Mouse (Mus musculus): ENCODE measurements at regions not wholly inside any gene's neighbourhood (a gene's known extent, or its start where the extent isn't known, plus 50 kb on each side); places are given as distances from the start of the nearest gene placed in this dataset.

GRCm38 (mm10) chr12:70633194-70633593 lies 180.3 kb downstream of the Tmx1 start:
- Histone ChIP-seq H3K4me1 (ENCODE audit: control insufficient read depth, insufficient read depth, low read length) (no peaks in the 10 kb centered on the region; the same call in 1 of the 2 replicates), H3K27me3 (ENCODE audit: control insufficient read depth, insufficient read depth, low read length) (no peaks in the 10 kb centered on the region), H3K79me2 (replicated peaks; ENCODE audit: control insufficient read depth, insufficient read depth, low read length) (no peaks in the 10 kb centered on the region), H3K36me3 (ENCODE audit: control insufficient read depth, insufficient read depth, low read length) (no peaks in the 10 kb centered on the region), H3K27ac (no peak overlapping the region), H3K4me3 (no peak overlapping the region), H3K9ac (ENCODE audit: low read depth, low read length) (no peak overlapping the region)
- no peak for DNase-seq
- intact Hi-C loops (cut with DNase I): no loop called here
- TF ChIP-seq POLR2A (IDR thresholded peaks at IDR 0.05; ENCODE audit: insufficient read depth, low read depth, low read length) (no peak), EP300 (IDR thresholded peaks at IDR 0.05; ENCODE audit: insufficient read depth, low read depth, low read length) (no peak), CTCF (IDR thresholded peaks at IDR 0.05) (no peak)
- 49% methylated on average over 4 of the region's 4 CpGs for WGBS

GRCm38 (mm10) chr12:70633622-70634365 lies 180.9 kb downstream of the Tmx1 start:
- no peak for TF ChIP-seq EP300 (IDR thresholded peaks at IDR 0.05; ENCODE audit: insufficient read depth, low read depth, low read length)
- H3K4me1 ChIP-seq (ENCODE audit: control insufficient read depth, insufficient read depth, low read length): no peaks in the 10 kb centered on the region; the same call in 1 of the 2 replicates
- DNase-seq: no peak
- H3K36me3 ChIP-seq (ENCODE audit: control insufficient read depth, insufficient read depth, low read length): no peaks in the 10 kb centered on the region
- 47% methylated on average over 13 of the region's 13 CpGs for WGBS
- H3K9ac ChIP-seq (ENCODE audit: low read depth, low read length): no peak overlapping the region
- intact Hi-C loops (cut with DNase I): no loop called here
- H3K79me2 ChIP-seq (replicated peaks; ENCODE audit: control insufficient read depth, insufficient read depth, low read length): no peaks in the 10 kb centered on the region
- no peaks in the 10 kb centered on the region for H3K27me3 ChIP-seq (ENCODE audit: control insufficient read depth, insufficient read depth, low read length)
- H3K27ac ChIP-seq: no peak overlapping the region
- no peak overlapping the region for H3K4me3 ChIP-seq

GRCm38 (mm10) chr12:70635997-70636396 lies 183.1 kb downstream of the Tmx1 start:
- H3K4me3 ChIP-seq: no peak overlapping the region
- no peaks in the 10 kb centered on the region for H3K79me2 ChIP-seq (replicated peaks; ENCODE audit: control insufficient read depth, insufficient read depth, low read length)
- 95% methylated on average over 7 of the region's 7 CpGs for WGBS
- no peak for DNase-seq
- no peaks in the 10 kb centered on the region; the same call in 1 of the 2 replicates for H3K4me1 ChIP-seq (ENCODE audit: control insufficient read depth, insufficient read depth, low read length)
- intact Hi-C loops (cut with DNase I): no loop called here
- no peaks in the 10 kb centered on the region for H3K36me3 ChIP-seq (ENCODE audit: control insufficient read depth, insufficient read depth, low read length)
- no peak for TF ChIP-seq POLR2A (IDR thresholded peaks at IDR 0.05; ENCODE audit: insufficient read depth, low read depth, low read length)
- TF ChIP-seq EP300 (IDR thresholded peaks at IDR 0.05; ENCODE audit: insufficient read depth, low read depth, low read length): no peak
- no peak for TF ChIP-seq CTCF (IDR thresholded peaks at IDR 0.05)
- H3K27ac ChIP-seq: no peak overlapping the region
- no peaks in the 10 kb centered on the region for H3K27me3 ChIP-seq (ENCODE audit: control insufficient read depth, insufficient read depth, low read length)
- no peak overlapping the region for H3K9ac ChIP-seq (ENCODE audit: low read depth, low read length)

- Histone ChIP-seq H3K9ac (ENCODE audit: low read depth, low read length) (no peak overlapping the region), H3K79me2 (replicated peaks; ENCODE audit: control insufficient read depth, insufficient read depth, low read length) (no peaks in the 10 kb centered on the region), H3K4me3 (no peak overlapping the region), H3K36me3 (ENCODE audit: control insufficient read depth, insufficient read depth, low read length) (no peaks in the 10 kb centered on the region), H3K4me1 (ENCODE audit: control insufficient read depth, insufficient read depth, low read length) (no peaks in the 10 kb centered on the region), H3K27ac (no peak overlapping the region), H3K27me3 (ENCODE audit: control insufficient read depth, insufficient read depth, low read length) (no peaks in the 10 kb centered on the region)
- WGBS: 73% methylated on average over 2 of the region's 2 CpGs
- intact Hi-C loops (cut with DNase I): no loop called here
- TF ChIP-seq EP300 (IDR thresholded peaks at IDR 0.05; ENCODE audit: insufficient read depth, low read depth, low read length) (no peak), CTCF (IDR thresholded peaks at IDR 0.05) (no peak), POLR2A (IDR thresholded peaks at IDR 0.05; ENCODE audit: insufficient read depth, low read depth, low read length) (no peak)
- no peak for DNase-seq
Observed at GRCm38 (mm10) chr12:70640186-70640585, 185.1 kb upstream of the Frmd6 start.

GRCm38 (mm10) chr12:70644910-70645309 lies 180.4 kb upstream of the Frmd6 start:
- intact Hi-C loops (cut with DNase I): no loop called here
- TF ChIP-seq EP300 (IDR thresholded peaks at IDR 0.05; ENCODE audit: insufficient read depth, low read depth, low read length) (no peak), POLR2A (IDR thresholded peaks at IDR 0.05; ENCODE audit: insufficient read depth, low read depth, low read length) (no peak), CTCF (IDR thresholded peaks at IDR 0.05) (no peak)
- Histone ChIP-seq H3K4me1 (ENCODE audit: control insufficient read depth, insufficient read depth, low read length) (peaks cover 7% of the 10 kb centered on the region), H3K27me3 (ENCODE audit: control insufficient read depth, insufficient read depth, low read length) (no peaks in the 10 kb centered on the region), H3K79me2 (replicated peaks; ENCODE audit: control insufficient read depth, insufficient read depth, low read length) (no peaks in the 10 kb centered on the region), H3K36me3 (ENCODE audit: control insufficient read depth, insufficient read depth, low read length) (peaks cover 7% of the 10 kb centered on the region), H3K4me3 (no peak overlapping the region), H3K9ac (ENCODE audit: low read depth, low read length) (no peak overlapping the region), H3K27ac (no peak overlapping the region)
- WGBS: 86% methylated on average over 2 of the region's 2 CpGs
- no peak for DNase-seq

- H3K4me3 ChIP-seq: no peak overlapping the region
- no peak overlapping the region for H3K27ac ChIP-seq
- no peak for DNase-seq
- H3K79me2 ChIP-seq (replicated peaks; ENCODE audit: control insufficient read depth, insufficient read depth, low read length): no peaks in the 10 kb centered on the region
- H3K27me3 ChIP-seq (ENCODE audit: control insufficient read depth, insufficient read depth, low read length): no peaks in the 10 kb centered on the region
- intact Hi-C loops (cut with DNase I): no loop called here
- TF ChIP-seq CTCF (IDR thresholded peaks at IDR 0.05) (no peak), POLR2A (IDR thresholded peaks at IDR 0.05; ENCODE audit: insufficient read depth, low read depth, low read length) (no peak), EP300 (IDR thresholded peaks at IDR 0.05; ENCODE audit: insufficient read depth, low read depth, low read length) (no peak)
- no peak overlapping the region for H3K9ac ChIP-seq (ENCODE audit: low read depth, low read length)
- peaks cover 7% of the 10 kb centered on the region for H3K4me1 ChIP-seq (ENCODE audit: control insufficient read depth, insufficient read depth, low read length)
- WGBS: 68% methylated on average over 3 of the region's 3 CpGs
- H3K36me3 ChIP-seq (ENCODE audit: control insufficient read depth, insufficient read depth, low read length): peaks cover 7% of the 10 kb centered on the region
Observed at GRCm38 (mm10) chr12:70645407-70645806, 179.9 kb upstream of the Frmd6 start.

Data from heart, adult 2 months (tissue).